Mouse (Mus musculus) spleen, postnatal 36 days (tissue): Measurements from ENCODE around the gene Kyat1.

Experiments used
- DNase-seq, 2 experiments: peaks; one replicate each; pipeline ENCODE4 v3.0.0; 2022; ENCODE audit warnings: low spot score in 2 of 2, mixed read lengths in 1 of 2

Gene Kyat1

DNA sequence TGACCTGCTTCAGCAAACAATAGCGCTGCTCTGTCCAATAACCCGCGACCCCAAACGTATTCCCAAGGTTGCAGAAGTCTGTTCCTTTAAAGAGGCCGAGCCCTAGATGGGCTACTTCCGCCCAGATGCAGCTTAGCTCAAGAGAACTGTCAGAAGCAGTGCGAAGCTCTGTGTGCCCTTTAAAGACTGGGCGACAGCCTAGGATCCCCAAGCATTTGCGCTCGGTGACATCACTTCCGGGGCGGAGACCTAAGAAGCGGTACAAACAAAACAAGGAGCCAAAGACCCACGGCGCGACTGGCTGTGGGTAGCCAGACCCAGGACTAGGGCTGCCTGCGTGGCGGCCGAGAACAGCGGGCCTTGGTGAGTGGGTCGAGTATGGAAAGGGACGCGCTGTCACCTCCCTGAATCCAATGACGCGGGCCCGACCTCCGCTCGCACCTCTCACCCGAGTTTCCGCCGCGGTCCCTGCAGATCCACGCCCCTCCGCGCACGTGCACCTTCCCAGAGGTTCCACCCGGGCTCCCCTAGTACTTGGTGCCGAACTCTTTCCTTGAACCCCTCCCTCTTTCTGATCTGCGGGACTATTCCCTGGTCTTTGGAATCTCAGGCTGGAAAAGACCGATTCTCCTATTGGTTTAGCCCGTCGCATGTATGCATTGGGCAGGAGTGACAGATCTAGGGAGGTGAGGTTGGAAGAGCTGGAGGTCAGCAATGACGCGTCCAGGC, at the start of gene Kyat1:
Kyat1 (minus strand) TSS at position 219 of the 729 bp plus-strand sequence.
- peak; percentile 92 to 93 for DNase-seq

GRCm38 (mm10) chr2:30253809-30254208, 48.2 kb upstream of the Kyat1 start:
- DNase-seq = no peak

DNA sequence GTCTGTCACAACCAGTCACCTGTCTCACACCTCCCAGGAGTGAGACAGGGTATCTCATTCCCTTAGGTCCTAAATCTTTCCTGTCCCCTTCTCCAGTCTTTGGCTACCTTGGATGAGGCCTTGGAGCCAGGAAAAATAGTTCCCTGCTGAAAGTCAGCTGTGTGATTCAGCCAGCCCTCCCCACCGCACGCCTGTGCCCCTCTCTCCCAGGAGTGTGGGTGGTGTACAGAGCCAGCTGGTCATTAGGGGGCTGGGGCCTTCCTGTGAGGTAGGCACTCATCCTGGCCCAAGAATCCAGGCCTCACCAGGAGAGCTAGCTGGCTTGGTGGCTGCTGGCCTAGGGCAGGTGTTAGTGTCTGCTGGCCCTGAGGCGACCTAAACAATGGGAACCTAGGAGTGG, 46.9 kb upstream of the Kyat1 start:
- no peak for DNase-seq

DNA sequence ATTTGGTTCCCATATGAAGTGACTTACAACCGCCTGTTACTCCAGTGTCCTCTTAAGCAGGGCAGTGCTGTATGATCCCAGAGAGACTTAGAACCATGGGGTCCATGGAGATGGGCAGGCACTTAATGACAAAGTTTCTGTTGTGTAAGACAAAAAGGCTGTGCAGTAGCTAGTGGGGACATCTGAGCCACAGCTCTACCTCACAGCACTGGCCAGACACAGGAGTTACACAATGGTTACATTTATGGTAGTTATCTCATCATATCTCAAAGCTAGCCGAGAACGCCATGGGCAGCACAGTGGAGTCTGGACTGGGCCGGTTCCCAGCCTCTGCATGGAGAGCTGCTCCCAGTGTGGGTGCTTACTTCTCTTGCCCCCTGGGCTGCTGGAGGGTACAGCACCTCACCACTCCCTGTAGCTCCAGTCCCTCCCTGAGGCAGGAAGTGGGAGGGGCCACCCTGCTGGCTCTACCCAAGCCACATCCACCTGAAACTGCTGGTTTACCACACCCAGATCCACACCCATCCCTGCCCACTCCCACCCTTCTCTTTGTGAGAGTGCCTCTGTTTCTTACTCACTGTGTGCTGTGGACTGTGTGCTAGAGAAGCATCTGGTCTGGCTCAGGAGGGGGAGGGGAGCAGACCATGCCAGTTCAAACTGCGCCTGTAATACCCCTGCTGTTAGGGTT, 45.9 kb upstream of the Kyat1 start:
- DNase-seq = peak; percentile 87

GRCm38 (mm10) chr2:30250166-30251128, 44.8 kb upstream of the Kyat1 start:
- no peak for DNase-seq

- DNase-seq = no peak
These were observed 43.5 kb upstream of the Kyat1 start for GRCm38 (mm10) chr2:30249182-30249581.

GRCm38 (mm10) chr2:30247681-30248080, 42.0 kb upstream of the Kyat1 start:
- no peak for DNase-seq

- DNase-seq = no peak
These were observed 41.4 kb upstream of the Kyat1 start for GRCm38 (mm10) chr2:30247036-30247435.

DNA sequence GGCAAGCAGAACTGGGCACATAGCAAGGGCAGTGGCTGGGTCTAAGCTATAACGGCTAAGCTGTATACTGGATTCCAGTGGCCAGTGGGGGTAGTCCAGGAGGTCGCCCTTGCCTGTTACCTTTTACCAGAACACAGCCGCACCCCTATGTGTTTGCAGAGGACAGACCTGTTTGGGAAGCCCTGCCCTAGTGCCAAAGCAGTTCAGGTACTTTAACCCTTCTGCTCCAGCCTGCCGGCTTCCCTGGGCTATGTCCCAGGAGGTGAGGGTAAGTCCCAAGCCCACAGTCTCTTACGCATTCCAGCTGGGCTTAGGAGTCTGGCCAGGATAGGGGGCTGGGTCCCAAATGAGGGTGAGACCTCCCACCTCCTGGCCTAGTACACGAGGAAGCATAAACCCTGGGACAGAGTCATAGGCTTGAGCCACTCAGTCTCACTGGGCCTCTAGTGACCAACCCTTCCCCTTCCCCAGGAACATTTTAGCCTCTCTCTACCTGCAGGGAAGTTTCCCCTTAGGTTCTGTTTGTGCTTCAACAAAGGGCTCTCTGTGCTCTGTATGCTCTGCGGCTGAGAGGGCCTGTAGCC, 39.0 kb upstream of the Kyat1 start:
- no peak for DNase-seq

- no peak for DNase-seq
These were observed 37.7 kb upstream of the Kyat1 start for GRCm38 (mm10) chr2:30243391-30243790.

DNA sequence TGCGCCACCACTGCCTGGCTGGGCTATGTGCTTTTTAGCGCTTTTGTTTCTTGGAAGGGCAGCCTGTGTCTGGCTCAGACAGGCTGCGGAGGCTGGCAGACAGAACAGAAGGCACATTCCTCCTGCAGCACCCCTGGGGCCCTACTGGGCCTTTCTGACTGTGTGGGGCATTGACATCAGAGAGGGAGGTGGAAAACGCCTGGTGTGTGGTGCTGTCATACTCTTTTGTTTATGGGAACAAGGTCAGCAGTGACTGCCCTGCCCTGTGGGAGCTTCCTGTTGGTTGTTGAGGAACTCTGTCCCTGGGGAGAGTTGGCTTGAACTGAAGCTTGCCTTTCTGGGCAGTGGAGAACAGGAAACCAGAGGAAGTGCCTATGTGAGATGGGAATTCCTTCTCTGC, 36.9 kb upstream of the Kyat1 start:
- no peak for DNase-seq

- no peak for DNase-seq
These were observed 34.6 kb upstream of the Kyat1 start, which contains the start of gene Gm28035 for GRCm38 (mm10) chr2:30240267-30240666. Gm28035 (plus strand) TSS chr2:30240567.

DNA sequence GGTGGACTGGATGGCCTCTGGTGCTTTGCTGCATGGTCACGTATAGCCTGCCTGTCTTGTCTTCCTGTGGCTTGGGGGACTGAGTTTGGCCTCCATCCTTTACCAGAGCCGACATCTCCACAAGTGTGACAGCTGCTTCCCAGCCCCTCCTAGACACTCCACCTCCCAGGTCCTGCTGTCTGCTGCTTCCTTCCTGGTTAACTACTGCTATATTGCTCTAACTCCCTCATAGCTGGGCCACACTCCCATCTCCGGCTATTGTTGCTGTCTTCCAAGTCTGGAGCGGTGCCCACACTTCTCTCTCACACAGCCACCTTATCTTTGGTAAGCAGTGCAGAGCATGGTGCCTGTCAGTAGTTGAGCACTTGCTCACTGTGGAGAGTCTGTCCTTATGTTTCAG, 34.1 kb upstream of the Kyat1 start:
- DNase-seq = peak; percentile 40 to 43

GRCm38 (mm10) chr2:30238906-30239465, 33.3 kb upstream of the Kyat1 start:
- no peak for DNase-seq

GRCm38 (mm10) chr2:30237881-30238280, 32.2 kb upstream of the Kyat1 start:
- peak in 1 of 2 experiments; percentile 75 for DNase-seq

DNA sequence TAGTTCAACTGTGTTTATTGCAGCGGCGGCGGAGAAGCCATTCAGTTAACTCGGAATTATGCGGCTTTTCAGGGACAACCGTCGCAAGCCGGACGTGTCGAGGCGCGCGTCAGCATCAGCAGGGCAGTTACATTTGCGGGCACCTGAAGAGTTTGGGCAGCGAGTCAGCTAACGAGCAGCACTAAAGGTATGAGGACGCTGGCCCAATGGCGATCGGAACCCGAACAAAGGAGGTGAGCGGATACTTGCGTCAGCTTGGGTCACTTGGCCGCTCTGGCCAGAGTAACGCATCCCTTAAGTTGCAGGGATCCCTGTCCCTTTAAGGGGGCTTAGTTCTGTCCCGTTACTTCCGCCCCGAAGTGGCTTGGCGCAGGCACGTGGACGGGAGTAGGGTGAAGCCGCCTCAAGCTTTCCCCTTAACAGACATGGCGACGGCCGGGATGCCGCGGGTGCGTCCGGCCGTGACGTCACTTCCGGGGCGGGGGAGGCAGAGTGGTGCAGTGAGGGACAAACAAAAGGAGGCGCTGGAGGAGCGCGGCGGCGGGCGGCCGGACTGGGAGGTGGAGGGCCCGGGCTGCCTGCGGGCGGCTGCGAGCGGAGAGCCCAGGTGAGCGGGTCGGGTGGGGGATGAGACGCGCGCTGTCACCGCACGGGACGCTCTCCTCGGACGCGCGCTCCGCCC, 31.7 kb upstream of the Kyat1 start, which contains the start of gene Lrrc8a:
Lrrc8a (plus strand) TSS at position 517 of the 682 bp plus-strand sequence.
- peak; percentile 100 for DNase-seq

DNA sequence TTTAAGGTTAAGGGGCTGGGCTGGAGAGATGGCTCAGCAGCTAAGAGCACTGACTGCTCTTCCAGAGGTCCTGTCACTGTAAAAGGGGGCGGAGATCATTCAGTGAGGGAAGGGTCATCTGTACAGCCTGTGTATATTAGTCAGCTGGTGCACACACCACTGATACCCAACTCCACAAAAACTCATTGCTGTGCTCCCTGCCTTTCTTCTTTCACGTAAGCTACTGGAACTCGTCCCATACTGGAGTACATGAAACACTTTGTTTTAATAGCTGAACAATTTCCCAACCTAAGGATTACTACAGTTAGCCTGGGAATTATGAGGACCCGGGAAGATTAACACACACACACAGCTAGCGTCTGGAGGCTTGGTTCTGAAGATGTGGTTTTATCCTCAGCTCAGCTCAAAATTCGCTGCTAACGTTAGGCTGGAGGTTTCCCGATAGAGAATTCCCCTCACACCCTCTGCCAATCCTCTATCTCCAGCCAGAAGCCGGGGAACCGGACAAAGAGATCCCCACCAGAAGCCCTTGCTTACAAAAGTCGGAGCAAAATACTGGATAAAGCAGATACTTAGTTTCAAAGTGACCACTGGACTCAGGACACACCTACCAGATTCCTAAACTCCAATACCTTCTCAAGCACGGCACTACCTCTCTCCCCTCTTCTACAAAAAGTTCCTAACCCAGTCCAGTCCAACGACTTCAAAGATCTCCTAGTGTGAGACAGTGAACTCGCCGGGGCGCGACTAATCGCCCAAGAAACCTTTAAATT, 31.0 kb upstream of the Kyat1 start:
- DNase-seq = no peak

GRCm38 (mm10) chr2:30235593-30235992, 29.9 kb upstream of the Kyat1 start:
- DNase-seq = peak in 1 of 2 experiments; percentile 43

DNA sequence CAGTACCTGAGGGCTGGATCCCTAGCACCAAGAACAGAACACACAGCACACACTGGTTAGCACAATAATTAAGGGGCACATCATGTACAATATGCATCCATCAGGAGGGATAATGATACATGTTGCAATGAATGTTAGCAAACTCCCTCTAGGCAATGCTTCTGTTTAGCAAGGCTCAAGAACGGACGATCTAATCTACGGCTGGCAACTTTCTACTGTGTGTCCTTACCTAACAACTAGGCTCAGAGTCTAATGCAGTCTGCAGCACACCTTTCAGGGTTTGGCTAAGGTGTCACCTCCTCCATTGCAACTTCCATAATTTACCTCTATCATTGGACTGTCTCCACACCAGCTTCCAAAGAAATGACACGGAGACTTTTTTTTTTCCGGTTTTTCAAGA, 10.6 kb upstream of the Kyat1 start:
- DNase-seq = no peak

DNA sequence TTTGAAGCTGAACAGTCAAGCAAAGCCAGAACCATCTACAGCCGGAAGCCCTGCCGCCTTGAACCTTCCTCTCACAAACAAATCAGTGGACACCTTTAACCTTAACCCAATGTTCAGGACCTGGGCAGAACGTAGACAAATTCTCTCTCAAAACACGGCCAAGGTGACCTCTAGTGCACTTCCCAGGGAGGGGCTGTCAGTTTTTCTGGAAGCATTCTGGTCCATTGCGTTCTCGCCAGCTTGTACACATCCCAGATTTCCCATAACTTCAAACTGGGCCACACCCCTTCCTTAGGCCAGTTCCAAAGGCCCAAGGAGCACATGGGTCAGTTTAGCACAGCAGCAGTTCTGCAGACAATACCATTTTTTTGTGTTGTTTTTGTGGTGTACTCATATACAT, 9.8 kb upstream of the Kyat1 start:
- DNase-seq = no peak
